Mouse (Mus musculus): ENCODE results near the gene Paxx. TPM values are rescaled to one million over a fixed set of nuclear protein-coding genes. Genes with fewer than 3 reads are reported as not detected.

Gene Paxx
- polyA plus RNA-seq, 1 experiment from 2014 or later: 25.7 TPM

DNA sequence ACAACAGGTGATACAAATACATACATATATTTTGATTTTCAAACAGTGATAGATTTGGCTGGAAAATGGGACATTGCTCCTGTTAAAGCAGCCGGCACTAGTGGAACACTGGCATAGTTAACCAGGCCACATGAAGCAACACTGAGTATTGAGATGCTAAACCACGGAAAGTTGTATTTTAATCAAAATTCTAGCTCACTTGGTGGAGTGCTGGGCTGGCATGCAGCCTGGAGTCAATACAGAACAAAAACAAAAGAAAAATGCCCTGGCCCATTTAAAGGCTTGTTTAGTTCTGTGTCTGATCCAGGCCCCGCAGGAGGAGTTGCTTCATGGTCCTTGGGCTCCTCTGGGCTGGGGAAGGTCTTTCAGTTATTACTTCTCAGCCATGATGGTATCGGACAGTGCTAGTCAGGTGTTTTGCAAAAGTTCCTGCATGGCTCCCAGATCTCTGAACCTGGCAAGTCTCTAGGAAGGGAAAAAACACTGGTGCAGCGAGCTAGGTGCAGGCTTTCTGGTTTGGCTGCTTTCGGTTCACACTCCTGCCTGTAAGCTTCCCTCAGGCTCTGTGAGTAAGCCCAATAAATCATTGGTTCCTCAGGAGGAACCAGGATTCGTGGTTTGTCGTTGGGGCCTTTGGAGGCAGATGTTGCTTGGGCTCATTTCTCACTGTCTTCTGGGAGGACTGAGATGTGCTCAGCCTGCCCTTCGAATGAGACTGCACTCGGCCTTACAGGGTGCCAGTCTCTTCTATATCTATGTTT, 18.8 kb upstream of the Paxx start:
- Histone ChIP-seq H3K27me3 (replicated peaks) (peaks cover 26% of the 10 kb centered on the region), H3K4me2 (no peak overlapping the region), H3K36me3 (no peaks in the 10 kb centered on the region), H3K9ac (no peak overlapping the region), H3K9me3 (no peaks in the 10 kb centered on the region), H3K27ac (replicated peaks) (no peak overlapping the region), H3K4me1 (no peaks in the 10 kb centered on the region), H3K4me3 (no peak overlapping the region)
- no peak for ATAC-seq (ENCODE audit: extremely low read depth, insufficient number of reproducible peaks, low FRiP score, low TSS enrichment)
- 64% methylated on average over 10 of the region's 10 CpGs for WGBS

DNA sequence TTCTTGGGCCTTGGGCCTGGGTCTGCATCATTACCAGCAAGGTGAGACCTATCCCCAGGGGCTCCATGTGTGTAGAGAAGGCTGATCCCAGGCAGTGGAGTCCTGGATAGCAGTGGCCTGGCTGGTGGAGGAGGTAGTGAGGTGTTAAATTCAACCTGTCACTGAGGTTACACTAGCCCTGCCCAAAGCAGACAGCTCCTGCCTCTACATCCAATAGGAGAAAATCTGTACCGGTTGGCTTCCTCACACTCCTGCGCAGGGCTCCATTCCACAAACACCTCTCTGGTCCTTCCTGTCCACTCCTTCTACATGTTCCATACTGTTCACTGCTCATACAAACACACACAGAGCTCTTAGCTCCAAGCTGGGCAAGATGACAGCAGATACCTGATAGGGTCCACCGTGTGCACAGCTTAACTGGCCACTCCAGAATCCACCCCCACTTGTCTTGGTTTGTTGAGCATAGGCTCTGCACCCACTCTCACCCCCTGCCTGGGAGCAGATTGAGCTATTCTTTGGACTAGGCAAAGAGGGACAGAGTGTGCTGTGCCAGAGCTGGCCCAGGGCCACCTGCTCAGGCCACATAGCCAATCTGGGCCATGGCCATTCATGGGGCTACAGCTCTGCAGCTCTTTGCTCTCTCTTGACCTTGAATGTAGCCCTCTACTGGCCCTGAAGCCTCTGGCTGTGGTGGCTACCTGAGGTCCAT, 17.2 kb upstream of the Paxx start:
- ATAC-seq (ENCODE audit: extremely low read depth, insufficient number of reproducible peaks, low FRiP score, low TSS enrichment): no peak
- Histone ChIP-seq H3K4me3 (no peak overlapping the region), H3K4me2 (no peak overlapping the region), H3K27ac (replicated peaks) (no peak overlapping the region), H3K4me1 (peaks cover 3% of the 10 kb centered on the region; the same call in 1 of the 2 replicates), H3K9ac (no peak overlapping the region), H3K36me3 (no peaks in the 10 kb centered on the region), H3K9me3 (no peaks in the 10 kb centered on the region), H3K27me3 (replicated peaks) (peaks cover 26% of the 10 kb centered on the region)
- 75% methylated on average over 3 of the region's 3 CpGs for WGBS

GRCm38 (mm10) chr2:25477541-25477940, 16.6 kb upstream of the Paxx start:
- H3K27ac ChIP-seq (replicated peaks): no peak overlapping the region
- H3K4me2 ChIP-seq: no peak overlapping the region
- no peaks in the 10 kb centered on the region for H3K36me3 ChIP-seq
- ATAC-seq (ENCODE audit: extremely low read depth, insufficient number of reproducible peaks, low FRiP score, low TSS enrichment): no peak
- H3K4me1 ChIP-seq: peaks cover 3% of the 10 kb centered on the region; the same call in 1 of the 2 replicates
- no peaks in the 10 kb centered on the region for H3K9me3 ChIP-seq
- no peak overlapping the region for H3K4me3 ChIP-seq
- 81% methylated on average over 8 of the region's 8 CpGs for WGBS
- H3K27me3 ChIP-seq (replicated peaks): peaks cover 23% of the 10 kb centered on the region
- no peak overlapping the region for H3K9ac ChIP-seq

DNA sequence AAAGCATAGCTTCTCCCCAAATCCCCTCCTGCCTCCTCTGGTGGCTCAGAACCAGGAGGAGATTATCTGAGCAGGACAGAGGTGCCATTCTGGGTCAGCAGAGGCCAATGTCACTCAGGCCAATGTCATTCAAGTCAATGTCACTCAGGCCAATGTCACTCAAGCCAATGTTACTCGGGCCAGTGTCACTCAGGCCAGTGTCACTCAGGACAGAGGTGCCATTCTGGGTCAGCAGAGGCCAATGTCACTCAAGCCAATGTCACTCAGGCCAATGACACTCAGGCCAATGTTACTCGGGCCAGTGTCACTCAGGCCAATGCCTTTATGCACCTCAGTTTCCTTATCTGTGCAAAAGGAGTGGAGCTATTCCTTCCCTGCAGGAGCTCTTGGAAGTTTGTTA, 11.7 kb upstream of the Paxx start:
- Histone ChIP-seq H3K4me1 (peaks cover 29% of the 10 kb centered on the region), H3K36me3 (no peaks in the 10 kb centered on the region), H3K27me3 (replicated peaks) (no peaks in the 10 kb centered on the region), H3K4me2 (no peak overlapping the region), H3K4me3 (no peak overlapping the region), H3K9me3 (no peaks in the 10 kb centered on the region), H3K9ac (no peak overlapping the region), H3K27ac (replicated peaks) (no peak overlapping the region)
- ATAC-seq (ENCODE audit: extremely low read depth, insufficient number of reproducible peaks, low FRiP score, low TSS enrichment): no peak
- 73% methylated on average over 2 of the region's 2 CpGs for WGBS

DNA sequence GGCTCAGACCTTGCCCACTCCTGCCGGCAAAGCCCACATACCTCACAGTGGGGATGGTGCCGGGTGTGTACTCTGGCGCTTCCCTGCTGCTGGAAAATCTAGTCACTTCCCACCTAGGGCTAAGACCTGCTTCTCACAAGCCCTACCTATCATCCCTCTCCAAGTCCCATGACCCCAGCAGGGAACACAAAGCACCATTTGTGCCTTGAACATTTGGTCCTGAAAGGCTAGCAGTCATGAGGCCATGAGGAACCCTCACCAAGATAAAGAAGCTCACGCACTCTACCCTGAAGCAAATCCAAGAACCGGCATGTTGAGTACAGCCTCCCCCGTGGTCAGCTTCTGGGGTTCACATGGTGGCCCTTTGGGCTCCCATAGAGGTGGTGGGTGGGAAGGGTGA, 9.1 kb upstream of the Paxx start, which contains the start of gene Ptgds:
TSS of gene Ptgds (minus strand) at position 78 of the 400 bp plus-strand sequence.
- H3K4me1 ChIP-seq: peaks cover 40% of the 10 kb centered on the region
- H3K4me3 ChIP-seq: no peak within 1 kb of the TSS
- peak within 1 kb of the TSS; percentile 86 for H3K27ac ChIP-seq (replicated peaks)
- no peaks in the 10 kb centered on the region for H3K9me3 ChIP-seq
- H3K9ac ChIP-seq: peak within 1 kb of the TSS; percentile 44; the same call in 1 of the 2 replicates
- peak within 1 kb of the TSS; percentile 24 for H3K4me2 ChIP-seq
- 28% methylated on average over 6 of the region's 6 CpGs for WGBS
- no peaks in the 10 kb centered on the region for H3K27me3 ChIP-seq (replicated peaks)
- no peak for ATAC-seq (ENCODE audit: extremely low read depth, insufficient number of reproducible peaks, low FRiP score, low TSS enrichment)
- no peaks in the 10 kb centered on the region for H3K36me3 ChIP-seq

DNA sequence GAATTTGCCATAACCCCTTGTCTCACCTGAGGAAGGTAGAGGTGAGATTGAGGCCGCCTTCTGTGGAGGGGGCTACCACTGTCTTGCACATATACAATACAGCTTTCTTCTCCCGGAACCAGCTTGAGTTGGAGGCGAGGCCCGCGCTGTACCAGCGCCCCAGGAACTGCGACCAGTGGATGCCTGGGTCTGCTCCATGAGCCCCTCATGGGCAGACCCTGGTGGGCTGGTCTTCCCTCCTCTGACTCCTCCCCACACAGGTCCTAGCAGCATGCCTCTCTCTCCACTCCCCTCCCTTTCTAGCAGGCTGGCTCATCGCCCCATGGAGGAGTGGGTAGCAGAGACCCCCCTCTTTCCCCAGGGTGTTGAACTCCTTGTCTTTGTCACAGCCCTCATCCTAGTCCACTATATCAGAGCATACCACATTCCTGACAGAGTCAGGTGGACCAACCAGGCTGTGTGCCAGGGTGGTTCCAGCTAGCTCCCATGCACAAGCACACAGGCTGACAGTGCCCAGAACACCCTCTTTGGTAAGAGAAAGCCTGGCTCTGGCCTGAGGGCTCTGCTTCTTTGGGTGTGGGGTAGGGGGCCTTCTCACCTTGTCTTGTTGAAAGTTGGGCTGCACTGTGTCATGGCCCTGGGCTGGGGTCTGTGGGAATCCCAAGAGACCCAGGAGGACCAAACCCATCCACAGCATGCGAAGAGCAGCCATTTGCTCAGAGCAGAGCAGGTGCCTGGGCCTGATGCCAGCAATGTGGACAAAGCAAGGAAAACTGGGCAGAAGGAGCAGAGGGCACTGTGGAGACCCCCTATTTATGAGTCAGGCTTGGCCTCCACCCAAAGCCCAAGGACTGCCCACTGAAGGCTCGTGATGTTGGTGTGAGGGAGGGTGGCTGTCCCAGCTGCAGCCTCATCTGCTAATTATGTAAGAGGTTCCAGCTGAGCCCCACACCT, 8.3 kb upstream of the Paxx start:
- Histone ChIP-seq H3K4me2 (peak overlapping the region; percentile 24), H3K27ac (replicated peaks) (peak overlapping the region; percentile 86), H3K27me3 (replicated peaks) (no peaks in the 10 kb centered on the region), H3K4me3 (no peak overlapping the region), H3K4me1 (peaks cover 40% of the 10 kb centered on the region), H3K9me3 (no peaks in the 10 kb centered on the region), H3K36me3 (no peaks in the 10 kb centered on the region), H3K9ac (peak overlapping the region; percentile 44; the same call in 1 of the 2 replicates)
- WGBS: 66% methylated on average over 10 of the region's 10 CpGs
- peak; percentile 30 for ATAC-seq (ENCODE audit: extremely low read depth, insufficient number of reproducible peaks, low FRiP score, low TSS enrichment)

GRCm38 (mm10) chr2:25467606-25468303, 6.9 kb upstream of the Paxx start:
- no peak for ATAC-seq (ENCODE audit: extremely low read depth, insufficient number of reproducible peaks, low FRiP score, low TSS enrichment)
- H3K4me3 ChIP-seq: no peak overlapping the region

GRCm38 (mm10) chr2:25465816-25466635, 5.1 kb upstream of the Paxx start:
- Histone ChIP-seq H3K27ac (replicated peaks) (no peak overlapping the region), H3K4me2 (no peak overlapping the region), H3K36me3 (no peaks in the 10 kb centered on the region), H3K9me3 (no peaks in the 10 kb centered on the region), H3K27me3 (replicated peaks) (no peaks in the 10 kb centered on the region), H3K4me1 (peaks cover 42% of the 10 kb centered on the region), H3K9ac (no peak overlapping the region; the same call in 1 of the 2 replicates), H3K4me3 (no peak overlapping the region)
- no peak for ATAC-seq (ENCODE audit: extremely low read depth, insufficient number of reproducible peaks, low FRiP score, low TSS enrichment)
- 40% methylated on average over 10 of the region's 10 CpGs for WGBS

More at GRCm38 (mm10) chr2:25467606-25468303, 6.9 kb upstream of the Paxx start:
- Histone ChIP-seq H3K9ac (0 out of 2 replicates have a peak overlapping the region, but pooled peaks have one; percentile 6), H3K4me2 (no peak overlapping the region), H3K27me3 (replicated peaks) (no peaks in the 10 kb centered on the region), H3K36me3 (no peaks in the 10 kb centered on the region), H3K4me1 (peaks cover 37% of the 10 kb centered on the region), H3K27ac (replicated peaks) (no peak overlapping the region), H3K9me3 (no peaks in the 10 kb centered on the region)
- 60% methylated on average over 14 of the region's 14 CpGs for WGBS

GRCm38 (mm10) chr2:25465256-25465655, 4.4 kb upstream of the Paxx start:
- Histone ChIP-seq H3K9ac (no peak overlapping the region), H3K27ac (replicated peaks) (no peak overlapping the region), H3K9me3 (no peaks in the 10 kb centered on the region), H3K36me3 (no peaks in the 10 kb centered on the region), H3K27me3 (replicated peaks) (no peaks in the 10 kb centered on the region), H3K4me2 (no peak overlapping the region), H3K4me3 (no peak overlapping the region), H3K4me1 (peaks cover 43% of the 10 kb centered on the region)
- no peak for ATAC-seq (ENCODE audit: extremely low read depth, insufficient number of reproducible peaks, low FRiP score, low TSS enrichment)
- 75% methylated on average over 2 of the region's 2 CpGs for WGBS

- Histone ChIP-seq H3K4me1 (peaks cover 42% of the 10 kb centered on the region), H3K36me3 (peaks cover 9% of the 10 kb centered on the region), H3K4me3 (no peak overlapping the region), H3K9ac (no peak overlapping the region), H3K4me2 (no peak overlapping the region), H3K27me3 (replicated peaks) (no peaks in the 10 kb centered on the region), H3K9me3 (no peaks in the 10 kb centered on the region), H3K27ac (replicated peaks) (no peak overlapping the region)
- no peak for ATAC-seq (ENCODE audit: extremely low read depth, insufficient number of reproducible peaks, low FRiP score, low TSS enrichment)
- WGBS: 80% methylated on average over 3 of the region's 3 CpGs
Measured at GRCm38 (mm10) chr2:25463630-25464029, 2.7 kb upstream of the Paxx start.
